Mouse (Mus musculus) thymus, adult 18-20 months (tissue): ENCODE measurements around the gene Myrfl.

ENCODE experiments used
- DNase-seq, 2 experiments: peaks; one replicate each; pipeline ENCODE4 v3.0.0; 2022; ENCODE audit warnings: mixed read lengths in 2 of 2

The Myrfl gene

DNA sequence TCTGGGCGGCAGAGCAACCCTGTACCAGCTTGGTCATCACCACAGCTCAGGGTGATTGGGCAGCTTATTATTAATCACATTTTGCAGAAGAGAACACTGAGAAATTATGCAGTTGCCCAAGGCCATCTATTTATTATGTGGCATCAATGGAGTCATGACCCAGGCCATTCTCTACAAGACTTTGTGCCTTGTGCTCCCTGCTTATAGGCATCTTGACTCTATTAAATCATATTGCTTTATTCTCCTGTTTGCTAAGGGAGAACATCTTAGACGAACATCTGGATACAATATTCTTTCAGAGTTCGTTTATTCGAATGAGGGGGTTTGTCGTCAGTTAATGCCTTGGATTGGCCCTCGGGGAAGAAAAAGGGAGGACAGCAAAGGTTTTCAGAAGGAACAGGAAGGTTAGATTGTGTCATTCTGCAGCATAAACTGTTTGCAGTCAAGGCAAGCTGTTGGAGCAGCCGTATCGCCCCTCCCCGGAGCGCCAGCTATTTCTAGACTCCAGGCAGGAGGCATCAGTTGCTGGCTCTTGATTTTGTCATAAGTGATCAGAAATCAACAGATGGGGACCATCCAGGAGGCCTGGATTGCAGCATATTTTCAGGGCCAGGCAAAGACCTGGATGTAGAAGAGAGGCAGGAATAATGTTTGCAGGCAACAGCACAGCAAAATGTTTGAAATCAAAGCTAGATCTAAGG lies 140.7 kb downstream of the Myrfl start:
- DNase-seq, result no peak

DNA sequence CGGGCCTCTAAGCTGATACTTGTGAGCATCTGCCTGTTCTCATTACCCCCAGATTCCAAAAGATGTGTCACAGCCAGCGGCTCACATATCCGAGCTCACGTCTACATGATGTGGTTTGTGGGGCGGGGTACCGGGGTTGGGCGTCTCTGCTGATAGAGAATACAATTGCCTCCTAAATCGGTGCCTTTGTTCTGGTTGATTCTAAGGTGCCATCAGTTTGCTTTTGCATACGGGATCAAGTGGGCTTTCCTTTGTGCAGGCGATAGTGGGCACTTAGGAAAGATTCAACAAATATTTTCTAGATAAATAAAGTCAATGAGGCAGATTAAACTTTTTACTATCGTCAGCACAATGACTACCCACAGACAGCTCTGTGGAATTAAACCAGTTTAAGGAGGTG lies 141.8 kb downstream of the Myrfl start:
- DNase-seq, result no peak

DNA sequence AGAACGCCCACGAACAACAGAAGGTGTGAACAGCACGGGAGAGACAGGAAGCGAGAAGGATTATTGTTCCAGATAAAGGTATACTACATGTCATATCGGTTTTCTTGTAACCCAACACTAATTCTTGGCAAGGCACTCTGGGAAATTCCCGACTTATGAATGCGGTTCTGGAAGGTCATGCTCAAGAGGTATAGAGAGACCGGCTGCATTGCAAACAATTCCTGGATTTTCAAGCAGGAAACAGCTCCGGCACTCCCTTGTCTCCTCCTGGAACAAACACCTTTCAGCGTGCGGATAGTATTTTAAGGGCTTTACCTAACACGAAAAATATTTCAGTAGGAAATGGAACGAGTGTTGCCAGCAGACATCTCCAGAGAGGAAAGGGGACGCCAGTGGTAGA lies 145.8 kb downstream of the Myrfl start:
- DNase-seq, result no peak

DNA sequence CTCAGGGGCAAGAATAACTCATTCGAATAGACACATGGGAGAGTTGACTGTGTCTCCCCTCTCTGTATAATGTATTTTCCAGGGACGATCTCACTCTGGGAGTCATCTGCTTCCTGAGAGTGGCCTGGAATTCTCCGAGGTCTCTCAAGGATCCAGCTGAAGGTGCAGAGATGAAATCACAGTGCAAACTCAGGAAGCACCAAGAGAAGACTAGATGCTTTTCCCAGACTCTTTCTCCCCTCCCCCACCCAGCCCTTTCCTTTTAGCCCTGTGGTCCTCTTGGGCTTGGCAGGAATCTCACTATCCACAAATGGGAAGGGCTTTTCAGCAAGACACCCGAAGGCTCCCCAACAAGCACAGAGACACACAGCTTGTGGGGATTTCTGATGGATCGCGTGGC lies 146.7 kb downstream of the Myrfl start:
- no peak for DNase-seq

DNA sequence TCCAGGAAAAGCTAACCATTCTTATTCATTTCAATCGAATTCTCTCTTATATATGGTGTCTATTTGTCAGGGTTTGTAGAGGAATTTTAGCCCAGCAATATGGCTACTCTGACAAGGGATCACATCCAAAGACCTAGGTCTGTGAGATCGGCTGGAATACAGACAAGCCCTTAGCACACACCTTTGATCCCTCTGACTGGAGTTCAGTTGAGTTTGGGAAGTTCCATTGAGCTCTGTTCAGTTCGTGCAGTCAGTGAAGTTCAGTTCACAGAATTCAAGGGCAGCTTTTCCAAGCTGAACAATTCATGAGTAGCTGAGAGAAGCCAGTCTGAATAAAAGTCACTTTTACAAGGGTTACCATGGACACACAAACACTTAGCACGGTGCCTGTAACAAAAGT lies 148.0 kb downstream of the Myrfl start:
- no peak for DNase-seq

DNA sequence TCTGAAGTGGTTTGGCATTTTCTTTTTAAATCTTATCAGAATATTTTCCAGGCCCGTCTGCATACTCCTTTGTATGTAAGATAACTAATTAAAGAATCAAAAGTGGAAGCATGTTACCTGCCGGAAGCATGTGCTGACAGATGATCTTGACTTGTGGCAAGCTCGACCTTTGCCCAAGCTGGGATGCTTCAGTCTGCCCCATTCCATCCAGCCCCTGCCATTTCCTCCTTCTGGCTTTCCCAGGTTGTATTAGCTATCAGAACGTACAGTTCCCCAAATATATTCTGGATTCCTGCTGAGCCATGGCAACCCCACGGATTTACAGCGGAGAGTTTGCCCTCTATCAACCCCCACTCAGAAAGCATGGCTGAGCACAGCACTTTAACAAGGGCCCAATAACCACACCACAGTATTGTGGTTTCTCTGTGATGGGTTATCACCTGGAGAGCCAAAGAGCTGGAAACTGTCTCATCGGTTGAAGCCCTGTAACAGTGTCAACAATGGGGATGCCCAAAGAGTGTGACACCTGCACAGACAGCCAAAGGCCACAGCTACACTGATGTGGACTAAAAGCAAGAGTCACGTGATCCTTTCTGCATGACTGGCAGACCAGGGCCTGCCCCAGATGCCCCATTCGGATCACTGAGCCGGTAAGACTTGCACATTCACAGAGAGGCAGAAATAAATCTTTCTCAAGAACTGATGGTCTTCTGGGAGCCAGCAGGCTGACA lies 150.3 kb downstream of the Myrfl start:
- peak in 1 of 2 experiments; percentile 23 for DNase-seq

DNA sequence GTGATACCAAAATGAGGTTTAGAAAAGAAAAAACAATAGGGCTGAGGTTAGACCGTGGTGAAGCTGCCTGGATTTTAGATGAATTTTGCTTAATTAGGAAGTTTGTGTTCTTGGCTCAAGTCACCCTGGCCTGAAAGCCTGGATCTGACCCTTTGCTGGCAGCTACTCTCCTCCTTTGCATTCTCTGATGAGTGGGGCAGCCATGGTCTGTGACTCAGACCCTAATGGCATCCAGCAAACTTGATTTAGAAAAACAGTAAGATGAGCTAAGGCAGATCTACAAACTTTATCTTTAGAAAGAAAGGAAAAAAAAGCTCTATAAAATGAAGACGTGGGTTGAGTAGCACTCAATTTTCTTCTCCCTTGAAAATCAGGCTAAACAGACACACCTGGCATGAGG lies 154.0 kb downstream of the Myrfl start:
- no peak for DNase-seq

DNA sequence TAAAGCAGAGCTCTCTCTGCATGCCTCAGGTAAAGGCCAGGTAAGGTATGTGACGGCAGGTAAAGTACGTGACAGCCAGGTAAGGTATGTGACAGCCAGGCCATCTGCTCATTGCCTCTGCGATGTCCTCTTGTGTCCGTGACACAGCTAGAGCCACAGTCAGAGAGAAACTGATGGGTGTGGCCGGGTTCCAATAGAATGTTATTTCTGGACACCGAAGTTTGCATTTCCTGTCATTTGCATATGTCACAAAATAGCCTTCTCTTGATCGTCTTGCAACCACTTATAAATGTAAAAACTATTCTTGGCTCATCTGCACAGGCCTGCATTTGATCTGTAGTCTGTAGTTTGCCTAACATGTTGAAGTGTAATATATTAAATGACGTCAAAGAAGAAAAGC lies 154.5 kb downstream of the Myrfl start:
- no peak for DNase-seq

DNA sequence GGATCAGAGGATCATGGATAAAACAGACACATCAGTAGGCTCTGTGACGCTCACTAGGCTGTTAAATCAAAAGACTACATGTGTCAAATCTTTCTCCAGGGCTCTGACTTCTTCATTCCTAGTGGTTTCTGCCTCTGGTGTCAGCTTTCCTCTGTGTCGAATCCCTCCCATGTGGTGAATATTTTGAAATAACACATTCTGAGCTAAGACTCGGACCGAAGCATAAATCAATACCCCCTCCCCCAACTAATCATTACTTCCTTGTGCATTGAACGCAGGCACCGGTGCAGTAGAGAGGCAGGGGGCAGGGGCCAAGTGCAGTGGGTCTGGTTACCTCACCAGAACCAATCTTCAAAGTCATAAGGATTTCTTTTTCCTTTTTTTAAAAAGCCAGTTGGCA lies 155.4 kb downstream of the Myrfl start:
- no peak for DNase-seq

DNA sequence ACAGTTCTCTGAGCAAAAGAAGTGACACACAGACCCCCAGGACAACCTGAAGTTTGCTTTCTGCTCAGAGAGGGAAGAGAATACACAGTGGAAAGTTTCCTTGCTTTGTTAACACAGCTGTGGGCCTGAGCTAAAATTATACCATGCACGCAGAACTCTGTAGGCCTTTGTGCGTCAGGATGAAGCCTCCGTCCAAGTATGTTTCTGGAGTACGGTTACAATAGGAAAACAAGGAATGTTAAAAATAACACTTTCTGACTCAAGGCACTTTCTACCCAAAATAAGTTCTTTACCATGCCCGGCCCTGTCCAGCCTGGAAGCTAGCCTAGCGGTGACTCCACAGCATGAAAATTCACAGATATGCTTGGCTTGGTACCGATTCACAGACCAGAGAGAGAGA lies 156.6 kb downstream of the Myrfl start:
- DNase-seq, result no peak

DNA sequence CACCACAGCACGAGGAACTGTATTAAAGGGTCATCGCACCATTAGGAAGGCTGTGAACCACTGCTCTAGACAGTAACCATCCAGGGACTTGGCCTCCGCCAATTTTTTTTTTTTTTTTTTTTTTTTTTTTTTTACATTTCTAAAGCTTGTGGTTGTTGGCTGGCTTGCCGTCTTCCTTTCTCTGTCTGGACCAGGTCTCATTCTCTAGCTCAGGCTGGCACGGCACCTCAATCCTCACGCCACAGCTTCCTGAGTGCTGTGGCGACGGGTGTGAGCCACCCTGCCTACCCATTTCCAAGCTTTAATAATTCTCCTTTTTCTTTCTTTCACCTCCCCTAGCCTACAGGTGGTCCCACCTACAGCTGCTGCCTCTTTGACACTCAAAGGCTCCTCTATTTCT lies 158.2 kb downstream of the Myrfl start:
- no peak for DNase-seq

DNA sequence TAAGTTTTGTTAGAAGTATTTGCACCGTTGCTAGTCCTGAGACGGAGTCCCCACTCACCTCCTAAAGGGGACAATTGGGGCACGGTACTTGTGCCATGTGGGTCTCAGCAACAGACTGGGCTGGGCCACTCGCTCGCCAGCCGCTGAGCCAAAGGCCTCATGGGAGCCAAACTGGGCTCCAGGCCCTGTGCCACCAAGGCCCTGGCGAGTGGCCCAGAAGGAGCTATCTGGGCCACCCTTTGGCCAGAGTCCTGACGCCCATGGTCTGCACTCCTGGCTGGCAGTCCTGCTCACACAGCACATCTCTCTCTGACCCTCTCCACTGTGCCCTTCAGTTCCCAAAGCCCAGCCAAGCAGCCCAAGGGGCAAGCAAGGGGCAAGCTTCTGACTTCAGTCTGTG lies 161.1 kb downstream of the Myrfl start:
- DNase-seq, result no peak

DNA sequence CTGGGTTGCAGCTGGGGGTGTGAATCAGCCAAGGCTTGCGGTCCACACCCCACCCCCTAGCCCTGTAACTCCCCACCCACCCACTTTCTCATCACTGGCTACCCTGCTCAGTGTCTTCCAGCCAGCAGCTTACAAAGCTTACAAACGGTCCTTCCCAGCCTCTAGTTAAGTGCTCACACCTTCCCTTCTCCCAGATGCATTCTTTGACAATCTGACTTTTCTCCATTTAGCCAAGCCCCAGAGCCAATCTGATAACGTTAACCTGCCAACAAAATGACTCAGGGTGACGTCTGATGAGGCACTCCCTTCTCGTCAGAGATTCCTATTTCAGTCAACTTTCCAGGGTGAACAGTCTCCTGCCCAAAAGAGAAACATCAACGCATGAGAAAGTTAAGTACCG lies 163.1 kb downstream of the Myrfl start:
- no peak for DNase-seq

DNA sequence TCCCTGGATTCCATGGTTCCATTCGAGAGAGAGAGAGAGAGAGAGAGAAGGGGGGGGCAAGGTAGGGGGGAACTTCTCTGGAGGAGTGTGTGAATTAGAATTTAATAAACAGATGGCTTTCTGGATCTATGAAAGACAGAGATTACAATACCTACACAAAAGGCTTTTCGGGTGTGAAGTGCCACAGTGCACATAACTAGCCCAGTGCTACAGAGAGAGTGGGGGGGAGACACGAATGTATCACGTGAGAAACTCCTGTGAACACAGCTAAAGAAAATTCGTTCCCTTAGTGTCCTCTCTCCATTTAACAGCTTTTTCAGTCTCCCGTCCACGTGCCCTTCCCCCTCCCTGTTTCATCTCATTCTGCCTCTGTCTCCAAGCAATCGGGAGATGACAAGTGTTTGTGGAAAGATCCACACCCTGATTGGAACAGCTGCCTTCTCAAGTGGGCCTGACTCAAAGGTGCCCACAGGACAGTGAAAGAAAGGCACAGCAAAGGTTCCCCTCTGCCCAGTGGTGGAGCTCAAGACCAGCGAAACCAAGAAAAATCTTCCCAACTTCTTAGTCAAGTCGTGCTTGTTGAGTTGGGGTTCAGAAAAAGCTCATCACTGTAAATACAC lies 166.6 kb downstream of the Myrfl start:
- no peak for DNase-seq

DNA sequence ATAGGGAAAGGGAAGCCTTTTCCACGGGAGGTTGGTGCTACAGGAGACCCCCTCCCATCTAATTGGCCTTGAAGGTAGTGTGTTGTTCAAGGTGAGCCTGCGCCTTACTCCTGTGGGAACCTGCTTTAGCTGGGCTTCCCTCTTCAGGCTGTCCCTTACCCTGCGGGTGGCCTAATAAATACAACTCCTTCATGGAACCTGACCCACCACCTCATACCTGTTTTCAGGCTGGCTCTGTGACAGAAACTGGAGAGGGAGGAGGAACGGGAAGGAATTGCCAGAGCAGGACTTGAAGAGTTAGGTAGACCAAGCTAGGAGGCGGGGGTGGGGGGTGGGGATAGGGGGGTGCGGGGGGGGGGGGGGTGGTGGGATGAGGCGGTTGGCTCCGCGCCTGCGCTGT lies 167.9 kb downstream of the Myrfl start:
- DNase-seq, result no peak

DNA sequence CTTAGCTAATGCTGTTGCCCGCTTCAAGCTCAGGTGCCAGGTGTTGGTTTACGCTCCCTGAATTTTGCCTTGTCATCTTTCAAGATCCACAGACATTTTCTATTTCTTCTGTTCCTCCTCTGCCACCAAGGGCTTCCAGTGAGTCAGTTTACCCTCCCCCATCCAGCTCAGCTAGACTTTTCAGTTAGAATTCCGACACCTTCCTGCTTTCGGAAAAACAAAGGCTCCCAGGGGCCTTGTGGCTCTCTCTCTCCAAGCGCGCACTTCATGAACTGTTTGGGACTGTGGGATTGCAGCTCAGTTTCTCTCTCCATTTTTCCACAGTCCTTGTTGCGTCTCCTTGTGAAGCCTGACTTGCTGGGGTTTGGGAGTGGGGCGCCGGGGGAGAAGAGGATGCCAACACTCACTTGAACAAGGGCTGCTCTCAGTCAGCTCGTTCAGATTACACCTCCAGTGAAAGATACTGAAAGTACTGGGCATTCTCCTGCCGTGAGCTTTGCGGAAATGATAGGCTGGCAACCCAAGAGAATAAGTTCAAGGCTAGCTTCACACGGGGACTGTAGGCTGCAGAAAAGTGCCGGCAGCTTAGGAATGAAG lies 168.9 kb downstream of the Myrfl start:
- DNase-seq, result no peak
